Mouse (Mus musculus) brain, adult 10 weeks (tissue): ENCODE results near the gene Gm11569. TPM values are rescaled to one million over a fixed set of nuclear protein-coding genes. Genes with fewer than 3 reads are reported as not detected.

Source experiments
- polyA plus RNA-seq: library from polyadenylated mRNA; stranded (reverse); fragments of 350-450 nt; fragmentation: Illumina TruSeq; extraction: RNeasy Lipid Tissue Mini Kit (QIAGEN cat#74804); gene quantifications from one replicate; pipeline ENCODE4 v1.2.3, GENCODE M21; 2015; ENCODE audit warnings: low read depth, low replicate concordance

Gm11569 gene
- not detected for polyA plus RNA-seq

DNA sequence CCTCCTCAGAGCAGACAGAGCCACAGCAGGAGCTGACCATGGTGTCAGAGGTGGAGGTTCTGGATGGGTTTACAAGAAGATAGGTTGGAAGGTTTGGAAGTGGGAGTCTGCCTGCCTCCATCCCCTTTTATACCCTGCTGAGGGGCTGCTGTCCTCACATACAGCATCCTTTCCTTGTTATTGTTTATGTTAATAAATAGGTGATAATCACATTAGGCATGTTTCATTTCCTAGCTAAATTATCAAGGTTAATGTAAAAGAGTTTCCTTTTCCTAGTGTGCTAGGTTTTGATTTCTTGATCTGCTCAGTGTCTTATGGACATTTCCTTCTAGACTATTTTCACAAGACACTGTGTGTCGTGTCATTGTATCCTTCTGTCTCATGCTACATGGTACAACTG, at the start of gene Gm11569:
TSS of gene Gm11569 (minus strand) at position 101 of the 400 bp plus-strand sequence.

DNA sequence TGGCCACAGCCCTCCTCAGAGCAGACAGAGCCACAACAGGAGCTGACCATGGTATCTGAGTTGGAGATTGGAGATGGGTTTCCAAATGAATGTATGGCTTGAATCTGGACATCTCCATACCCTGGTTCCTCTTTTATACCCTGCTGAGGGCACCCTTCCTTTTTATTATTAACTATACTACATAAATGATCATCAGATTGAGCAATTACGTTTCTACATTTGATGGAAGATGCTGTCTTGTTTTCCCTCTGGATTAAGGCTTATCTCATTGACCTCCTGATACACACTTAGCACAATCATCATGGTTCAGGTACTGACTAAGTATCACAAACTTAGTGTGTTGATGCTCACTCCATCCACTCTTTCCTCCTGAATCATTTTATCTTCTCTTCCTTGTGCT, 39.2 kb upstream of the Gm11569 start, which contains the start of gene 2300003K06Rik:
TSS of gene 2300003K06Rik (minus strand) at position 101 of the 400 bp plus-strand sequence.

DNA sequence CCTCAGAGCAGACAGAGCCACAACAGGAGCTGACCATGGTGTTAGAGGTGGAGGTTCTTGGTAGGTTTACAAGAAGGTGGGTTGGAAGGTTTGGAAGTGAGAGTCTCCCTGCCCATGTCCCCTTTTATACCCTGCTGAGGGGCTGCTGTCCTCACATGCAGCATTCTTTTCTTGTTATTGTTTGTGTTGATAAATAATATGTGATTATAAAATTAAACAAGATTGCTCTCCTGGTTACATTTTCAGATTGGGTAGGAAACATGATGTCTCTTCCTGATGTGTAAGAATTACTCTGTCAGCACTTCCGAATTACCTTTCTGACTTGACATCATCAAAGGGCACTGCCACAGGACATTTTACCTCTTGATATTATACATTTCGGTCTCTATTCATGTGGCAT, 16.8 kb upstream of the Gm11569 start, which contains the start of gene Gm11564:
TSS of gene Gm11564 (minus strand) at position 101 of the 400 bp plus-strand sequence.

DNA sequence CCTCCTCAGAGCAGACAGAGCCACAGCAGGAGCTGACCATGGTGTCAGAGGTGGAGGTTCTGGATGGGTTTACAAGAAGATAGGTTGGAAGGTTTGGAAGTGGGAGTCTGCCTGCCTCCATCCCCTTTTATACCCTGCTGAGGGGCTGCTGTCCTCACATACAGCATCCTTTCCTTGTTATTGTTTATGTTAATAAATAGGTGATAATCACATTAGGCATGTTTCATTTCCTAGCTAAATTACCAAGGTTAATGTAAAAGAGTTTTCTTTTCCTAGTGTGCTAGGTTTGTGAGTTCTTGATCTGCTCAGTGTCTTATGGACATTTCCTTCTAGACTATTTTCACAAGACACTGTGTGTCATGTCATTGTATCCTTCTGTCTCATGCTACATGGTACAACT, 11.1 kb upstream of the Gm11569 start, which contains the start of gene Krtap4-13:
TSS of gene Krtap4-13 (minus strand) at position 101 of the 400 bp plus-strand sequence.

DNA sequence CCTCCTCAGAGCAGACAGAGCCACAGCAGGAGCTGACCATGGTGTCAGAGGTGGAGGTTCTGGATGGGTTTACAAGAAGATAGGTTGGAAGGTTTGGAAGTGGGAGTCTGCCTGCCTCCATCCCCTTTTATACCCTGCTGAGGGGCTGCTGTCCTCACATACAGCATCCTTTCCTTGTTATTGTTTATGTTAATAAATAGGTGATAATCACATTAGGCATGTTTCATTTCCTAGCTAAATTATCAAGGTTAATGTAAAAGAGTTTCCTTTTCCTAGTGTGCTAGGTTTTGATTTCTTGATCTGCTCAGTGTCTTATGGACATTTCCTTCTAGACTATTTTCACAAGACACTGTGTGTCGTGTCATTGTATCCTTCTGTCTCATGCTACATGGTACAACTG, 5.6 kb upstream of the Gm11569 start, which contains the start of gene Gm11554:
TSS of gene Gm11554 (minus strand) at position 101 of the 400 bp plus-strand sequence.

DNA sequence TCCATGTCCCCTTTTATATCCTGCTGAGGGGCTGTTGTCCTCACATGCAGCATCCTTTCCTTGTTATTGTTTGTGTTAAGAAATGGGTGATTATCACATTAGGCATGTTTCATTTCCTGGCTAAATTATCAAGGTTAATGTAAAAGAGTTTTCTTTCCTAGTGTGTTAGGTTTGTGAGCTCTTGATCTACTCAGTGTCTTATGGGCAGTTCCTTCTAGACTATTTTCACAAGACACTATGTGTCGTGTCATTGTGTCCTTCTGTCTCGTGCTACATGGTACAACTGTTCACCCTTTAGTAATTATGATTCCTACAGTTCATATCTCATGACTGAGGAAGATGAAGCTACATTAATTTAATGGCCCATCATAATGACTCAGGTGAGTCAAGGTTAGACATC, 5.4 kb downstream of the Gm11569 start, which contains the start of gene Gm11596:
TSS of gene Gm11596 (minus strand) at position 101 of the 400 bp plus-strand sequence.

DNA sequence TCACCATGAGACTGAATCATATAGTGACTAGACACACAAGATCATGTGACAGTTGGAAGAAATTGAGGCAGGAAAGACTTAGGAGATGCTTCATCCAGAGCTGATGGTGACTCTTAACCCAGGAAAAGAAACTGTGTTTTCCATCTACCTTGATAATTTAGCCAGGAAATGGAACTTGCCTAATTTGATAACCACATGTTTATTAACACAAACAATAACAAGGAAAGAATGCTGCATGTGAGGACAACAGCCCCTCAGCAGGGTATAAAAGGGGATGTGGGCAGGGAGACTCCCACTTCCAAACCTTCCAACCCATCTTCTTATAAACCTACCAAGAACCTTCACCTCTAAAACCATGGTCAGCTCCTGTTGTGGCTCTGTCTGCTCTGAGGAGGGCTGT, 13.8 kb downstream of the Gm11569 start, which contains the start of gene Krtap4-9:
TSS of gene Krtap4-9 (plus strand) at position 301 of the 400 bp plus-strand sequence.

DNA sequence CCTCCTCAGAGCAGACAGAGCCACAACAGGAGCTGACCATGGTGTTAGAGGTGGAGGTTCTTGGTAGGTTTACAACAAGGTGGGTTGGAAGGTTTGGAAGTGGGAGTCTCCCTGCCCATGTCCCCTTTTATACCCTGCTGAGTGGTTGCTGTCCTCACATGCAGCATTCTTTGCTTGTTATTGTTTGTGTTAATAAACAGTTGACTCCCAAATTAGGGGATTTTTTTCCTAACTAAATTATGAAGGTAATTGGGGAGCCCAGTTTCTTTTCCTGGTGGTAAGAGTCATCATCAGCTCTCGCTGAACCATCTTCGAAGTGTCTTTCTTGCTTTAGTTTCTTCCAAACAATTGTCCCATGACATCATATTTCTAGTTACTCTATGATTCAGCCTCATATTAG, 18.1 kb downstream of the Gm11569 start, which contains the start of gene Krtap4-8:
TSS of gene Krtap4-8 (minus strand) at position 101 of the 400 bp plus-strand sequence.

DNA sequence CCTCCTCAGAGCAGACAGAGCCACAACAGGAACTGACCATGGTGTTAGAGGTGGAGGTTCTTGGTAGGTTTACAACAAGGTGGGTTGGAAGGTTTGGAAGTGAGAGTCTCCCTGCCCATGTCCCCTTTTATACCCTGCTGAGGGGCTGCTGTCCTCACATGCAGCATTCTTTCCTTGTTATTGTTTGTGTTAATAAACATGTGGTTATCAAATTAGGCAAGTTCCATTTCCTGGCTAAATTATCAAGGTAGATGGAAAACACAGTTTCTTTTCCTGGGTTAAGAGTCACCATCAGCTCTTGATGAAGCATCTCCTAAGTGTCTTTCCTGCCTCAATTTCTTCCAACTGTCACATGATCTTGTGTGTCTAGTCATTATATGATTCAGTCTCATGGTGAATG, 25.9 kb downstream of the Gm11569 start, which contains the start of gene Gm11595:
TSS of gene Gm11595 (minus strand) at position 101 of the 400 bp plus-strand sequence.

Other genes starting within 250 kb of the Gm11569 start
- not detected for gene Krtap3-3, start 248.1 kb downstream of the Gm11569 start, polyA plus RNA-seq
- not detected for gene Krtap3-2, start 242.1 kb downstream of the Gm11569 start, polyA plus RNA-seq
- not detected for gene Gm11939, start 239.5 kb downstream of the Gm11569 start, polyA plus RNA-seq
- gene Krtap3-1, start 232.3 kb downstream of the Gm11569 start, polyA plus RNA-seq: not detected
- not detected for gene Krtap1-5, start 217.9 kb downstream of the Gm11569 start, polyA plus RNA-seq
- not detected for gene Krtap1-4, start 215.3 kb downstream of the Gm11569 start, polyA plus RNA-seq
- not detected for gene Krtap1-3, start 207.6 kb downstream of the Gm11569 start, polyA plus RNA-seq
- gene Krtap9-3, start 200.8 kb downstream of the Gm11569 start, polyA plus RNA-seq: not detected
- gene Gm11938, start 195.6 kb downstream of the Gm11569 start, polyA plus RNA-seq: not detected
- gene Gm11937, start 188.7 kb downstream of the Gm11569 start, polyA plus RNA-seq: not detected
- not detected for gene Krtap2-4, start 184.1 kb downstream of the Gm11569 start, polyA plus RNA-seq
- not detected for gene Gm11562, start 178.5 kb downstream of the Gm11569 start, polyA plus RNA-seq
- not detected for gene Krtap4-1, start 170.7 kb downstream of the Gm11569 start, polyA plus RNA-seq
- not detected for gene Krtap4-2, start 163.8 kb downstream of the Gm11569 start, polyA plus RNA-seq
- gene Krtap4-7, start 154.8 kb downstream of the Gm11569 start, polyA plus RNA-seq: not detected
- gene Gm11555, start 148.7 kb downstream of the Gm11569 start, polyA plus RNA-seq: not detected
- not detected for gene Gm11563, start 140.0 kb downstream of the Gm11569 start, polyA plus RNA-seq
- not detected for gene Krtap4-6, start 133.0 kb downstream of the Gm11569 start, polyA plus RNA-seq
- gene Gm14190, start 108.2 kb downstream of the Gm11569 start, polyA plus RNA-seq: not detected
- gene Gm14180, start 64.6 kb downstream of the Gm11569 start, polyA plus RNA-seq: not detected
- not detected for gene Gm11595, start 26.0 kb downstream of the Gm11569 start, polyA plus RNA-seq
- not detected for gene Krtap4-8, start 18.2 kb downstream of the Gm11569 start, polyA plus RNA-seq
- not detected for gene Krtap4-9, start 13.7 kb downstream of the Gm11569 start, polyA plus RNA-seq
- not detected for gene Gm11596, start 5.5 kb downstream of the Gm11569 start, polyA plus RNA-seq
- not detected for gene Gm11554, start 5.5 kb upstream of the Gm11569 start, polyA plus RNA-seq
- gene Krtap4-13, start 11.0 kb upstream of the Gm11569 start, polyA plus RNA-seq: not detected
- gene Gm11564, start 16.7 kb upstream of the Gm11569 start, polyA plus RNA-seq: not detected
- gene 2300003K06Rik, start 39.1 kb upstream of the Gm11569 start, polyA plus RNA-seq: not detected
- gene Krtap4-16, start 52.7 kb upstream of the Gm11569 start, polyA plus RNA-seq: not detected
- gene Gm11568, start 59.0 kb upstream of the Gm11569 start, polyA plus RNA-seq: not detected
- gene Gm11559, start 65.5 kb upstream of the Gm11569 start, polyA plus RNA-seq: not detected
- not detected for gene Krtap9-1, start 74.5 kb upstream of the Gm11569 start, polyA plus RNA-seq
- not detected for gene Gm11567, start 80.3 kb upstream of the Gm11569 start, polyA plus RNA-seq
- gene Krtap31-1, start 109.0 kb upstream of the Gm11569 start, polyA plus RNA-seq: not detected
- gene Gm11565, start 115.8 kb upstream of the Gm11569 start, polyA plus RNA-seq: not detected
- gene Krtap31-2, start 137.4 kb upstream of the Gm11569 start, polyA plus RNA-seq: not detected
- gene Krtap9-5, start 149.5 kb upstream of the Gm11569 start, polyA plus RNA-seq: not detected
- not detected for gene Krtap29-1, start 180.1 kb upstream of the Gm11569 start, polyA plus RNA-seq
- gene Krtap16-1, start 187.7 kb upstream of the Gm11569 start, polyA plus RNA-seq: not detected
- not detected for gene Krtap17-1, start 195.1 kb upstream of the Gm11569 start, polyA plus RNA-seq
- not detected for gene Krt33a, start 217.3 kb upstream of the Gm11569 start, polyA plus RNA-seq
- gene Krt33b, start 230.9 kb upstream of the Gm11569 start, polyA plus RNA-seq: not detected
- not detected for gene Krt34, start 242.6 kb upstream of the Gm11569 start, polyA plus RNA-seq